Mouse (Mus musculus) spleen, adult 12 weeks (tissue): ENCODE results near the gene Evx2.

Source experiments
- DNase-seq: peaks from one replicate; pipeline ENCODE4 v3.0.0; 2022; ENCODE audit warnings: low spot score

Evx2 gene

GRCm38 (mm10) chr2:74695383-74695782 lies 36.0 kb upstream of the Evx2 start:
- DNase-seq = no peak

DNA sequence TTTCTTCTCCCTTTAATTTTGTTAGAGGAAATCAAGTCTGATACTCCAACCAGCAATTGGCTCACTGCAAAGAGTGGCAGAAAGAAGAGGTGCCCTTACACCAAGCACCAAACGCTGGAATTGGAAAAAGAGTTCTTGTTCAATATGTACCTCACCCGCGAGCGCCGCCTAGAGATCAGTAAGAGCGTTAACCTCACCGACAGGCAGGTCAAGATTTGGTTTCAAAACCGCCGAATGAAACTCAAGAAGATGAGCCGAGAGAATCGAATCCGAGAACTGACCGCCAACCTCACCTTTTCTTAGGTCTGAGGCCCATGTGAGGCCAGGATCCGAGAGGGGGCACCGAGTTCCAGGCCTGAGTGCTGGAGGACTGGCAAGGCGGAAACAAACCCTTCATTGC lies 34.7 kb upstream of the Evx2 start:
- no peak for DNase-seq

GRCm38 (mm10) chr2:74693432-74693827 lies 34.1 kb upstream of the Evx2 start:
- DNase-seq = no peak

GRCm38 (mm10) chr2:74692808-74693431 lies 33.6 kb upstream of the Evx2 start:
- no peak for DNase-seq

GRCm38 (mm10) chr2:74691995-74692807 lies 32.8 kb upstream of the Evx2 start:
- no peak for DNase-seq

- no peak for DNase-seq
These were observed 31.9 kb upstream of the Evx2 start, which contains the start of gene Hoxd10 for GRCm38 (mm10) chr2:74691022-74691951. TSS of gene Hoxd10 (plus strand) at chr2:74691924.

GRCm38 (mm10) chr2:74690338-74690716 lies 31.0 kb upstream of the Evx2 start:
- DNase-seq = no peak

- no peak for DNase-seq
These were observed 30.4 kb upstream of the Evx2 start for GRCm38 (mm10) chr2:74689574-74690337.

- DNase-seq = no peak
These were observed 29.6 kb upstream of the Evx2 start for GRCm38 (mm10) chr2:74688795-74689573.

DNA sequence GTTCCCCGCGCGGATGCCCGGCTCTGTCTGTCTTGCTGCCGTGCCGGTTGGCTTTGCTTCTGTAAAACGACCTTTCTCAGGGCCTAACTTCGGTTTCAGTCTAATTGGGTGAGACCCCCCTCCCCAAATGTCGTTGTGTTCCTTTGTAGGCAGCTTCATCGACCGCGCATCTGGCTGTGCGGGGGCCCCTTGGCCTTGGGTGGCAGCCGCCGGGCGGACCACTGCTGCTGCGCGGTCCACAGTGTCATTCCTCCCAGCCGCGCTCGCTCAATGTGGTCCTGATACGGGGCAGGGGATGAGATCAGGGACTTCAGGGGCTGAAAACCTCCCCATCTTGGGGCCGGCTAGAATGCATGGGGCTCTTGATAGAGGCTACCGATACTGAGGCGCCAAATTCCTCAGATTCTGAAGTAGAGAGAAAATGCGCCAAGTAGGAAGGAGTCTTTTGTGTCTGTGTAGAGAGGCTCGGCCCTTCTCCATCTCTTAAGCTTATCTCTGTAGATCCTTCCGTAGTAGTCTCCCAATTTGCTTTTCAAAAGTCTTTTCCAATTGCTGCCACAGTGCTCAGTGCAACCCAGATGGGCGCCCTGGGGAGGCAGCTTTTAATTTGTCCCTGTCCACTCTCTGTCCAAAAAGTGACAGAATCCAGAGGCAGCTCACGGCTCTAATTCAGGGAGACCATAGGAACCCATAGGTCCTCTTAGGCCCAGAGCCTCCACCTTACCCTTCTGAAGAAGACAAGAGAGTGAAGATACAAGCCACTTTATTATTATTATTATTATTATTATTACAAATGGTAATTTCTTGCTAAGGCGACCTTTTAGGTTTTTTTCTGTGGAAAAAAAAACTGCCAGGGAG lies 28.6 kb upstream of the Evx2 start:
- no peak for DNase-seq

- DNase-seq = no peak
These were observed 27.8 kb upstream of the Evx2 start for GRCm38 (mm10) chr2:74686988-74687697.

- DNase-seq = no peak
These were observed 27.1 kb upstream of the Evx2 start for GRCm38 (mm10) chr2:74686301-74686987.

- no peak for DNase-seq
These were observed 25.8 kb upstream of the Evx2 start for GRCm38 (mm10) chr2:74685059-74685603.

DNA sequence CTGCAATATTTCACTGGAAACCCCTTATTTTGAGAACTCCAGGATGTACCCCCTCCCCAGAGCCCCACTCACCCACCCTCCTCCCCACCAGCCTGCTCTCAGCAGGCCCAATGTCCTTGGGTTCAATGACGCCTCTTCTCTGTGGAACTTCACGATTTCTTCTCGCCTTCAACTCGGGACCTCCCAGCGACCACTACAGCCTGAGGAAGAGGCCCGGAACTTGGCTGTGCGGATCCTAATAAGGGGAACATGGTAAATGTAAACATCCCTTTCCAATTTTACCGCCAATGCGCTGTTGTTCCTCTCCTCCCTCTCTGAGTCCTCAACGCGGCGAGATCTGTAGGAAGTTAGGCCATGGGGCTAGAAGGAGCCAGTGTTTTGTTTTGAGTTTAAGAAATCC lies 24.7 kb upstream of the Evx2 start:
- no peak for DNase-seq

DNA sequence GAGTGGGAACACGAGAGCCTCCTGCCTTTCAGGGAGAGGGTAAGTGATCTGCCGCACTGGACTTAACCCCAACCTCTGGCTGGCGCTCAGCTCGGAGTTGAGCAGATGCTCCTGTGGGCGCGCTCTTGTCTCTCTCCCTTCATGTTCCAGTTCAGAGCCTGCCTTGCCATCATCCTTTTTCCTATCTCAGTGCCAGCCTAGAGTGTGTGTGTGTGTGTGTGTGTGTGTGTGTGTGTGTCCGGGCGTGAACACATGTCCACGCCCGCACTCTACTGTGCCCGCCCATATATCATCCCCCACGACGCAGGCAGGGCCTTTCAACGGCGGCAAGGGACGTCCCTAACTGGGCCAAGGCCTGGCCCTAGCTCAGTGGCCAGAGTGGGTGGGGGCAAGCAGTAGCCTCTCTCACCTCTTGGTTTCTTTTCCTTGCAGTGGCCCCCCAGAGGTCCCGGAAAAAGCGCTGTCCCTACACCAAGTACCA lies 24.2 kb upstream of the Evx2 start:
- no peak for DNase-seq

DNA sequence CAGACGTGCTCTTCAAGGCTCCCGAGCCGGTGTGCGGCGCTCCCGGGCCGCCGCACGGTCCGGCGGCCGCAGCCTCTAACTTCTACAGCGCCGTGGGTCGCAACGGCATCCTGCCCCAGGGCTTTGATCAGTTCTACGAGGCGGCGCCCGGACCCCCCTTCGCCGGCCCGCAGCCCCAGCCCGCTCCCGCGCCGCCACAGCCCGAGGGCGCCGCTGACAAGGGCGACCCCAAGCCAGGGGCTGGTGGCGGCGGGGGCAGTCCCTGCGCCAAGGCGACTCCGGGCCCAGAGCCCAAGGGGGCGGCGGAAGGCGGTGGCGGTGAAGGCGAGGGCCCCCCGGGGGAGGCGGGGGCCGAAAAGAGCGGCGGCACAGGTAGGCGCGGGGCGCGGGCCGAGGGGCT lies 23.4 kb upstream of the Evx2 start:
- DNase-seq = no peak

DNA sequence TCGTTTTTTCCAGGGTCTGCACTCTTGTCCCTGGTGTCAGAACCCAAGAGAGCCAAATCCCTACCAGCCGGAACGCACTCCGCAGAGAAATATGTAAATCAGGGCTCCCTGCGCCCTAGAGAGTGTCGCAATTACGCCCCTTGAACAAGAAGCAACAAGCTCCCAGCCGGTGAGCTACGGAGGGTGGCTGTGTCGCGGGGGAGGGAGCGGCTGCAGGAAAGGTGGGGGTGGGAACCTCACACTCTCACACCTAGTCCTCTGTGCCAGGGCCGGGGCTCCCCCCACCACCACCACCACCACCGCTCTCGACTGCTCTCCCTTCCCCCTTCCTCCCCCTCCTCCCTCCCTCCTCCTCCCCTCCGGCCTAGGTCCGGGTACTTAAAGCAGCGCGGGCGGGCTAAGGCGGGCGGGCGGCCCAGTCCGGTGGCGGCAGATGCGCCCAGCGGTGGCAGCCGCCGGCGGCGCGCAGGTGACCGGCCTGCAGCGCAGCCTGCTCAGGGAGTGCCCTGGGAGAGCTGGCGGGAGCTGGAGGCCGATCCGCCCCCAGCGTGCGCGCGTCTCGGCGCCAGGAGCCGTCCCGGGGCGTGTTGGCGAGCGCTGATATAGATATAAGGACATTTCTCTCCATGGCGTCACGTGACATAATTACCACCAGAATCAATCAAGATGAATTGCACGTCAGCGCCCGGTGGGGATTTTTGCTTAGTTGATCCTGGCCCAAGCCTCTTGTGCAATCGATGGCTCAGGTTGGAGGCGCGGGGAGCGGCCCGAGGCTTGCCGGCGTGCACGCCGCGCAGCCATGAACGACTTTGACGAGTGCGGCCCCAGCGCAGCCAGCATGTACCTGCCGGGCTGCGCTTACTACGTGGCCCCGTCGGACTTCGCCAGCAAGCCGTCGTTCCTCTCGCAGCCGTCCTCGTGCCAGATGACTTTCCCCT lies 22.5 kb upstream of the Evx2 start:
- DNase-seq = no peak
